Mouse (Mus musculus) kidney, adult 18-20 months (tissue): ENCODE measurements around the gene Cby1.

ENCODE experiments used
- DNase-seq: peaks from one replicate; pipeline ENCODE4 v3.0.0; 2021

Cby1 gene

DNA sequence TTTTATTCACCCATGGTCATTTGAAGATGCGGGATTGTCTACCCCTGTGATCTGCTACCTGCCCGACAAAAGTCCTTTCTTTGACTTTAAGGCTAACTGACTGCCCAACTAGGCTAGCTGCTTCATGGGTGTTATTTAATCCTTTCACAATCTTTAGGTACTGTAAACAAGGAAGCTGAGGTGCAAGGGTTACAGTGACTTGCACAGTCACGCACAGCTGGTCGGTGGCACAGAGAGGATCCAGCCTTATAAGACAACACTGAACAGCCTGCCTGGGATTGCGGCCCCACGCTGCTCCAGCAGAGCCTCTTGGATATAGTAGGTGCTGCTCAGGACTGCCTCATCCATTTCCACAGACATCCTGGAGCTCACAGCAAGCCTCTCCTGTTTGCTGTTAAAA is 24.1 kb downstream of the Cby1 start:
- peak; percentile 26 for DNase-seq

DNA sequence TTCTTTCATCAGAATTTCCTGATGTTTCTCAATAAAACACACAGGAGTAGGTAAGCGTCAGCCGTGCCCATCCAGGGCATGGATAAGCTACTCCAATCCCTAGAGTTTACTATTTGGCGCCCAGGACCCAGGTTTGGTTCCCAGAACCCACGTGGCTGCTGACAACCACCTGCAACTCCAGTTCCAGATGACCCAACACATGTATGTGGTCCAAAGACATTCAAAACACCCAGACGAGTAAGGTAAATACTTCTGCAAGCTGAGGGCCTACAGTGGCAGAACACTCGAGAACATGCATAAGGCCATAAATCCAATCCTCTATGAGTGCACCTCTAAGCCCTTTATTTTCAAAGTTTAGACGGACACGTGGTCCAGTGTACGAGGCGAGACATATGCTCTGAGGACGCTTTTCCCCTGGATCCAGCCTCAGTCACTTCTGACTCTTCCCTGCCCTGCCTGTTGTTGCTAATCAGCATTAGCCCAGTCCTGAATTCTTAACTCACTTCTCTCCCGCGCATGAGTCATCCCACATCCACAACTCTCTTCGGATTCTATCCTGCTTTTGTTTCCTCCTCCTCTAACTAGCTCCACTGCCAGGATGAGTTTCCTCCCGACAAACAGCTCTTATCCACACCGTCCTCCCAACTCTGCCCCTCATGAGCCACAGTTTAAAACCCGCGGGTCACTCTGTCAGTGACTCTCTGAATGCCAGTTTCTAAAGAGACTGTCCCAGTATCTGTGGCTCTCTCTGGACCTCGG is 24.9 kb downstream of the Cby1 start:
- DNase-seq: no peak

GRCm38 (mm10) chr15:79684616-79685015 is 25.6 kb downstream of the Cby1 start:
- DNase-seq: no peak

DNA sequence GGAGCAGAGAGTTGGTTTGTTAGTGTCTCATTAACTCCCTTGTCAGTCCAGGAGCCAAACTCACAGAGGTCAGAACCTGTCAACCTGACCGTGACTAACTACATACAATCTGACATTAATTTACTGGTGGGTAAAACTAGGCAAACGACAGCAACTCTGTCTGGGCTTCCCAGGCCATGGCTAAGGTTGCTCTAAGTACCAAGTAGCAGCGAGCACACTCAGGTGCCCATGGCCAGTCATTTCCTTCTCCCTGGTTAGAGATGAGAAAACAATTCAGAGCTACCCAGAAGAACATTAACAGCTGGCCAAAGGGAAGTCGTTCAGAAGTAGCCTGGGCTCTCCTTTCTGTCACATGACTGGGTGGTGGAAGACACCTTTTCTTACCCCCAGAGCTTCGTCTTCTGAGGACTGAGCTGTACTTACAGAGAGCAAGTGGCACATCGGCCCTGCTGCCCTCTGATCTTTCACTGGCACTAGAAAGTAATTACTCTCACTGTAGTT is 26.2 kb downstream of the Cby1 start:
- peak; percentile 50 for DNase-seq

- DNase-seq: no peak
Measured at GRCm38 (mm10) chr15:79686046-79686869, 27.3 kb downstream of the Cby1 start.

GRCm38 (mm10) chr15:79687175-79687574 is 28.2 kb downstream of the Cby1 start:
- no peak for DNase-seq

GRCm38 (mm10) chr15:79687646-79688267 is 28.8 kb downstream of the Cby1 start, which contains the start of gene Josd1:
Gene Josd1, minus strand, starts transcription at chr15:79687919.
- peak; percentile 99 for DNase-seq

DNA sequence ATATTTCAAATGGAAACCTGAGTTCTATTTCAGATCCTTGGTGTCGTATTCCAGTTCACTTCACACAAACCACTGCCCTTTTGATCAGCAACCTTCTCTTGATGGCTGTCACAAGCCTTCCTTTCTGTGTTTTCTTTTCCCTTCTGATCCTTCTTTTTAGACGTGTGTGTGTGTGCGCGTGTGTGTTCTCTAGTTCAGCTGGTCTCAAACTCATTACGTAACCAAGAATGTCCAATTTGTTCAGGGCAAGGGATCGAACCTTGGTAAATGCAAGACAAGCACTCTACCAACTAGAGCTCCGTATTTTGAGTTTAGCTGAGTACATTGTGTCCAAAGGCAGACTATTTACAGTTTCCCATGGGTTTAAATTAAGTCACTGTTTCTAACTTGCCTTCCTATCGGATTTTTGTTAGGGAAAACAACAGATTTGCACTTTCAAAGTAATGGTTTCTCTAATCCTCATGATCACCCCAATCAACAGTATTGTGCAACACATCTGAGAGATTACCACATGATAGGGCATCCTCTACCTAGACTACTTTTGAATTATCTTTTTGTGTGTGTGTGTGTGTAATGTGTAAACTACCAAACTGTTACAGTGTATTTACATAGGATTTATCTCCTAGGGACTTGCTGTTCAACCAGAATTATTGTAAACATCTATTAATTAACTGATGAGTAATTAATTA is 29.4 kb downstream of the Cby1 start:
- DNase-seq: no peak

DNA sequence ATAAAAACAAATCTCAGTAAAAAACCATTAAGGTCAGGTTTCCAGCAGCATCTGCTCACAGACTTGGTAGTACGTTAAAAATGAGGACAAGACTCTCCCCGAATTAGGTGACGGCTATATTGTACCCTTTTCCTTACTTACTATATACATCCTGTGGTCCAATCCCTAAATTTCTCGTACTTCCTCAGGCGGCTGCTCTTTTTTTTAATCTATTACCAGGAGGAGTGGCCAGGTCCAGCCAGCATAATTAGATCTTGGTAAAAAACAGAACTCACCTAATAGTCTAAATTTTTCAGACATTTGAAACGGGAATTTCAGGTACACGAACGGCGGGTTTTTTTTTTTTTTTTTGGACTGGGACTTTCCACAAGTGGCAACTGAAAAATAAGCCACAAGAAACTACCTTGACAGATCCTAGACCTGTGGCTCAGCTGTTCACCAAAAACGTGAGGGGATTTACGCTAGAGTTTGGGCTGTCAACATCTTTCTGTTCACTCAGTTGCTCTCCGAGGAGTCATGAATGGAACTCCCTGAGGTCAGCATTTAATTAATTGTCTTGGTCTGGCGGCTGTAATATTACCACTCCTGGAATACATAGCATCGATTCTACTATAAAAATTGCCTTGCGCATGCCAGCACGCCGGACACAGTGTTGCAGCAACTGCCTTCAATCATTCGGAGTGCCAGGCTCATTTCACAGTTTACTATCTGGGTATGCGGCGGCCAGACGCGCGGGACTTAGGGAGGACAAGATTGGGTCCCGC is 30.8 kb downstream of the Cby1 start:
- no peak for DNase-seq

DNA sequence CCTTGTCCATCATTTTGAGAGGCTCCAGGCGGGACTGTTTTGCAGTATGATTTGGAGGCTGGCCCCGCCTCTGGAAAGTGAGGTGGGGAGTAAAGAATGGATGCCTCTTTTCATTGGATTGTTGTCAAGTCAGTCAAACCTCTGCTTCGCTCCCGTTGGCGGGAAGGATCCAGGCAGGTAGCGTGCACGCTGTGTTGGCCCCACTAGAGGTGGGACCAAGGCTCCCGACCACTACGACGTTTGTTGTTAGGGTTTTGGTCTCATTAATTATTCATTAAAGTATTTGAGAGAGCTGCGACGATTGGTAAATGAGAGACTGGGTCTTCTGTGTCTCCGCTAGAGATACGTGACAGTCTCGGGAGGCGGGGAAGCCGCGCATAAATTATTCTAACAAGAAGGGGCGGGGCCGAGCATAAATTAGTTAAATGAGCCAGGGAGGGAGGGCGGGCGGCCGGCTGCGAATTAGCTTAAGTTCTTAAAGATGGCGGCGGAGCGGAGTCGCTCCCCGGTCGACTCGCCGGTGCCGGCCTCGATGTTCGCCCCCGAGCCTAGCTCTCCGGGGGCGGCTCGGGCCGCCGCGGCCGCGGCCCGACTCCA is 31.5 kb downstream of the Cby1 start, which contains the start of gene Gtpbp1:
Gene Gtpbp1 (plus strand): TSS at position 420 of the 597 bp plus-strand sequence.
- peak; percentile 97 for DNase-seq

DNA sequence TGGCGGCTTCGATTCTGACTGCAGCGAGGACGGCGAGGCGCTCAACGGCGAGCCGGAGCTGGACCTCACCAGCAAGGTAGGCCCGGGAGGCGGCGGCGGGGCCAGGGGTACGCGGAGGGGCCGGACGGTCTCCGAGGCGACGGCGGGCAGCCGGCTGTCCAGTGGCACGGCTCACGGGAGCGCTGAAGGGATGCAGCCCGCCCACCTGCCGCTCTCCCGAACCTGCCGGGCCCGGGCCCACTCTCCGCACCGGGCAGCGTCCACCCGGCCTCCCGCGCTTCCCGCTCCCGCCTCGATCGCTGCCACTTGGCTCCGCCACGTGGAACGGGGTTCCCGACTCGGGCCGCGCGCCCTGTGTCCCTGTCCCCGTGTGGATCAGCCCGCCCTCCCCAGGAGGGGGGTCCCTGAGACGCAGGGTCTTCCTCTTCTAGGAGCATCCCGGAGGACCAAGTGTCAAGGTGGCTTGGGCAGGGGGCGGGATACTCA is 32.1 kb downstream of the Cby1 start:
- DNase-seq: no peak

GRCm38 (mm10) chr15:79692334-79692733 is 33.3 kb downstream of the Cby1 start:
- DNase-seq: no peak

GRCm38 (mm10) chr15:79693740-79694139 is 34.7 kb downstream of the Cby1 start:
- no peak for DNase-seq

GRCm38 (mm10) chr15:79694512-79694911 is 35.5 kb downstream of the Cby1 start:
- no peak for DNase-seq

DNA sequence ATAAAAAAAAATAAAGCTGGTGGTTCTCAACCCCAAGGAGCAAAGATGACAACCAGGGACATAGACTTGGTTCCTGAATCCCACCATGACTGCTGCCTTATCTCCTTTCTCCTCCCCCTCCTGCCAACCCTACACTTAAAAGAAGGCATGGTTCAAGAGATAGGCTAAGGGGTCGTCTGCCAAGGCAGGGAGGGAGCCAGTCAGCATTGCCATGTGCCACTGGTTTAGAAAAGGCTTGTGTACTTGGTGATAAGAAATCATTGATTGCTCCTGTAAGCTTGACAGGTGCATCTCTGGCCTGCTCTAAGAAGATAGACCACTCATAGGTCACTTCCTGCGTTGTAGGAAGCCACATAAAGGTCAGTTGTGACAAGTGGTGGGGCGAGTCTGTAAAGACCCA is 36.5 kb downstream of the Cby1 start:
- DNase-seq: no peak

- DNase-seq: peak; percentile 30
Measured at GRCm38 (mm10) chr15:79696508-79696907, 37.5 kb downstream of the Cby1 start.

GRCm38 (mm10) chr15:79697011-79697410 is 38.0 kb downstream of the Cby1 start:
- peak; percentile 47 for DNase-seq

DNA sequence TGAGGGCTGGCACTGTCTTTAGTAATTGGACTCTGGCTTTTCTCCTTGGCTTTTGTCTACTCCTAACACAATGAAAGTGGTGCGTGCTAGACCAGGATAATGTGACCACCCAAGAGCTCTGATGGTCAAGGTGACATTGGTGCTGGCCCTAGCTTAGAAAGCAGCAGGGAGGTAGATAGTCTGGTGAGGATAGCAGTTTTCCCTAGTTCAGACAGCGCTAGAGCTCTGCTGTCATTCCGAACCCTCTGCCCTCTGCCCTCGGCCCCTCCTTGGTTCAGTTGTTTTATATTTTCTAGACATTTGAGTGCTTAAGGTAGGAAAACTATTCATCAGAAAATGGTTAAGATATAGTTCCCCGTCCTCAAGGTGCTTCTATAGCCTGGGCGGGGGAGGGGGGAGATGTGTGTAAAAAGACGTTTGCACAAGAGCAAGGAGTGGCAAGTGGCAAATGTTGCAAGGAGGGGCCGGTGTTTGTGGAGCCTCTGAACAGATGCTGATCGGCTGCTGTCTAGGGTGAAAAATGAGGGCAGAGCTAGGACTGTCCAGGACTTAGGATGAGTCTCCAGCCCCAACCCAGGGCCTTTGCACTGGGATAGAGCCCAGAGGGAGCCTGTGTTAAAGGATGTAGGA is 38.7 kb downstream of the Cby1 start:
- DNase-seq: no peak

- peak; percentile 22 for DNase-seq
Measured at GRCm38 (mm10) chr15:79706603-79707214, 47.7 kb downstream of the Cby1 start.

- no peak for DNase-seq
Measured at GRCm38 (mm10) chr15:79708229-79708822, 49.3 kb downstream of the Cby1 start.
